ENCODE assay signal across 9 mouse cellular contexts in genomic region chr19:22930368-22930834, GRCm38 (mm10).
A peak's percentile ranks its signal among the peaks of the same experiment; 100 is the strongest.
DNase-seq lines count a peak whose midpoint lies in the region; ATAC-seq and TF ChIP-seq lines count a peak whose summit lies in the region.
"Had no signal": no experiment of that assay in that cellular context is flagged by ENCODE, and none has a peak within 500 bp of the region (broad histone marks: within the 10 kb centered on the region; RNA-seq: fewer than 3 reads in every experiment).

No protein-coding gene starts in this region.

- H3K4me1 ChIP-seq in hindbrain, postnatal 0 days (ENCODE audit: insufficient read depth, low read length), result 0 out of 2 replicates have a peak, but pooled peaks cover 7% of the 10 kb centered on the region
- 0 out of 2 replicates have a peak, but pooled peaks cover 6% of the 10 kb centered on the region for H3K4me1 ChIP-seq in midbrain, postnatal 0 days (ENCODE audit: insufficient read depth, low read length)
- H3K4me1 ChIP-seq in stomach, postnatal 0 days (replicated peaks; ENCODE audit: control insufficient read depth, insufficient read depth), result no peaks in the 10 kb centered on the region
- H3K4me1 ChIP-seq: midbrain, embryonic 12.5 days had no signal

- peak; percentile 75 for ATAC-seq in hindbrain, postnatal 0 days
- ATAC-seq in midbrain, postnatal 0 days (ENCODE audit: low FRiP score), result 0 out of 2 replicates have a peak, but pooled peaks have one; percentile 20
- no peak for ATAC-seq in stomach, postnatal 0 days (ENCODE audit: low FRiP score, low TSS enrichment)

- H3K27me3 ChIP-seq in hindbrain, postnatal 0 days (ENCODE audit: insufficient read depth, low read length), result no peaks in the 10 kb centered on the region
- H3K27me3 ChIP-seq in midbrain, postnatal 0 days (ENCODE audit: insufficient read depth, low read length), result no peaks in the 10 kb centered on the region
- H3K27me3 ChIP-seq in stomach, postnatal 0 days (ENCODE audit: control insufficient read depth, insufficient read depth, low read length), result no peaks in the 10 kb centered on the region
- H3K27me3 ChIP-seq: midbrain, embryonic 12.5 days had no signal

- DNase-seq in left cerebral cortex, postnatal 10 days (ENCODE audit: extremely low spot score in 1 of 2, low spot score in 2 of 2), result peak; percentile 44 to 72
- DNase-seq in left cerebral cortex, adult 8-10 months (ENCODE audit: low spot score in 2 of 2), result no peak
- peak; percentile 57 for DNase-seq in adrenal gland, postnatal 25 days
- DNase-seq in fat pad, adult 2 months (ENCODE audit: extremely low read depth, low read depth, low spot score), result peak; percentile 16
- peak; percentile 57 for DNase-seq in hindbrain, postnatal 0 days (ENCODE audit: low spot score)
- DNase-seq in midbrain, postnatal 0 days (ENCODE audit: low spot score), result peak; percentile 65
- no peak for DNase-seq in stomach, postnatal 0 days (ENCODE audit: low spot score)
- no peak for DNase-seq in spleen, postnatal 4 days (ENCODE audit: low spot score in 2 of 2)

- TF ChIP-seq CTCF in hindbrain, postnatal 0 days (IDR thresholded peaks at IDR 0.05; ENCODE audit: low read depth), result no peak
- TF ChIP-seq CTCF in midbrain, postnatal 0 days (IDR thresholded peaks at IDR 0.05), result 0 out of 2 replicates have a peak, but pooled peaks have one; percentile 12
- no peak for TF ChIP-seq CTCF in stomach, postnatal 0 days (IDR thresholded peaks at IDR 0.05; ENCODE audit: low read depth)

- no peaks in the 10 kb centered on the region for H3K9me3 ChIP-seq in hindbrain, postnatal 0 days (ENCODE audit: low read length)
- no peaks in the 10 kb centered on the region for H3K9me3 ChIP-seq in midbrain, postnatal 0 days (ENCODE audit: low read length)
- no peaks in the 10 kb centered on the region for H3K9me3 ChIP-seq in stomach, postnatal 0 days (ENCODE audit: control insufficient read depth, low read length)
- H3K9me3 ChIP-seq: midbrain, embryonic 12.5 days had no signal

- no peak overlapping the region for H3K9ac ChIP-seq in hindbrain, postnatal 0 days (replicated peaks; ENCODE audit: low read length)
- no peak overlapping the region for H3K9ac ChIP-seq in midbrain, postnatal 0 days (replicated peaks; ENCODE audit: low read length, poor library complexity, severe bottlenecking)
- H3K9ac ChIP-seq in stomach, postnatal 0 days (ENCODE audit: low read length), result no peak overlapping the region
- H3K9ac ChIP-seq: midbrain, embryonic 12.5 days had no signal

- H3K4me3 ChIP-seq in hindbrain, postnatal 0 days (ENCODE audit: low read length), result no peak overlapping the region
- no peak overlapping the region for H3K4me3 ChIP-seq in midbrain, postnatal 0 days (ENCODE audit: low read depth, low read length)
- no peak overlapping the region for H3K4me3 ChIP-seq in stomach, postnatal 0 days (ENCODE audit: low read depth, low read length)
- H3K4me3 ChIP-seq: midbrain, embryonic 12.5 days had no signal

- no peaks in the 10 kb centered on the region for H3K36me3 ChIP-seq in hindbrain, postnatal 0 days (ENCODE audit: insufficient read depth, low read length)
- no peaks in the 10 kb centered on the region for H3K36me3 ChIP-seq in midbrain, postnatal 0 days (ENCODE audit: insufficient read depth, low read length)
- no peaks in the 10 kb centered on the region for H3K36me3 ChIP-seq in stomach, postnatal 0 days (ENCODE audit: control insufficient read depth, insufficient read depth, low read length)
- H3K36me3 ChIP-seq: midbrain, embryonic 12.5 days had no signal

- no peak overlapping the region for H3K4me2 ChIP-seq in hindbrain, postnatal 0 days (ENCODE audit: low read depth, low read length)
- no peak overlapping the region for H3K4me2 ChIP-seq in midbrain, postnatal 0 days (ENCODE audit: low read depth, low read length, poor library complexity, severe bottlenecking)
- no peak overlapping the region for H3K4me2 ChIP-seq in stomach, postnatal 0 days (replicated peaks; ENCODE audit: low read depth)
- H3K4me2 ChIP-seq: midbrain, embryonic 12.5 days had no signal

- H3K27ac ChIP-seq in hindbrain, postnatal 0 days, result peak overlapping the region; percentile 52; the same call in 1 of the 2 replicates
- H3K27ac ChIP-seq in midbrain, postnatal 0 days (ENCODE audit: low read depth, low read length), result no peak overlapping the region
- H3K27ac ChIP-seq in stomach, postnatal 0 days (replicated peaks), result no peak overlapping the region
- H3K27ac ChIP-seq: midbrain, embryonic 12.5 days had no signal

- WGBS in hindbrain, postnatal 0 days, result 41% methylated on average over 7 of the region's 7 CpGs
- 75% methylated on average over 7 of the region's 7 CpGs for WGBS in midbrain, postnatal 0 days
- 45% methylated on average over 7 of the region's 7 CpGs for WGBS in stomach, postnatal 0 days

- no peak for TF ChIP-seq EP300 in stomach, postnatal 0 days (optimal IDR thresholded peaks at IDR 0.05)

- intact Hi-C loops in left cerebral cortex, postnatal 10 days (cut with DNase I), result loop anchor here (5.0 kb wide), 1 partner anchor 212 kb away; the partner anchor contains the start of gene Klf9

Comparison
In these comparisons a context has a peak if more than half of its experiments do, and no peak if none do; other contexts are left out.
1. DNase-seq: peak in left cerebral cortex, postnatal 10 days (2 of 2), adrenal gland, postnatal 25 days (single experiment), fat pad, adult 2 months (single experiment), hindbrain, postnatal 0 days (single experiment) and midbrain, postnatal 0 days (single experiment); none in left cerebral cortex, adult 8-10 months (0 of 2), stomach, postnatal 0 days (single experiment) and spleen, postnatal 4 days (0 of 2).